In genomic region chr9:61323879-61324278, GRCm38 (mm10) we compare ENCODE assay signal across 16 mouse cellular contexts. TPM values are rescaled to one million over a fixed set of nuclear protein-coding genes. Genes with fewer than 3 reads are reported as not detected.
A peak's percentile ranks its signal among the peaks of the same experiment; 100 is the strongest.
DNase-seq lines count a peak whose midpoint lies in the region; ATAC-seq and TF ChIP-seq lines count a peak whose summit lies in the region.
"Had no signal": no experiment of that assay in that cellular context is flagged by ENCODE, and none has a peak within 500 bp of the region (broad histone marks: within the 10 kb centered on the region; RNA-seq: fewer than 3 reads in every experiment).

No protein-coding gene starts in this region.

- H3ac ChIP-seq in C2C12 (ENCODE audit: control insufficient read depth, insufficient read length, low read depth) = no peak overlapping the region

- TF ChIP-seq CTCF in liver, adult 2 months (IDR thresholded peaks at IDR 0.05; ENCODE audit: low read depth, low read length) = no peak
- TF ChIP-seq CTCF in C2C12 (IDR thresholded peaks at IDR 0.05; ENCODE audit: control insufficient read depth, insufficient read depth, insufficient read length) = no peak
- TF ChIP-seq CTCF in MEL (IDR thresholded peaks at IDR 0.05 in 2 of 3, conservative IDR thresholded peaks at IDR 0.05 in 1 of 3; ENCODE audit: control insufficient read depth in 1 of 3, insufficient read depth in 1 of 3, low read depth in 2 of 3, low read length in 3 of 3, poor library complexity in 1 of 3, severe bottlenecking in 1 of 3) = no peak
- no peak for TF ChIP-seq CTCF in thymus, adult 2 months (IDR thresholded peaks at IDR 0.05; ENCODE audit: borderline replicate concordance, control insufficient read depth, extremely low read depth, insufficient read depth, low read length, poor library complexity)

- H3K36me3 ChIP-seq in liver, adult 2 months (ENCODE audit: control insufficient read depth, insufficient read depth, low read length) = no peaks in the 10 kb centered on the region
- no peaks in the 10 kb centered on the region for H3K36me3 ChIP-seq in liver, embryonic 12.5 days
- H3K36me3 ChIP-seq in C2C12 (ENCODE audit: control insufficient read depth, insufficient read depth) = no peaks in the 10 kb centered on the region
- H3K36me3 ChIP-seq in MEL (ENCODE audit: control insufficient read depth in 1 of 2, insufficient read depth in 2 of 2, low read length in 2 of 2) = peaks cover 0 to 31% of the 10 kb centered on the region in 2 experiments; a peak in 2 of 4 replicates
- H3K36me3 ChIP-seq in forebrain, embryonic 15.5 days = no peaks in the 10 kb centered on the region
- H3K36me3 ChIP-seq in thymus, adult 2 months (ENCODE audit: control insufficient read depth, insufficient read depth, low read length) = no peaks in the 10 kb centered on the region
- H3K36me3 ChIP-seq: limb, embryonic 15.5 days; lung, embryonic 15.5 days had no signal

- peaks cover 24% of the 10 kb centered on the region for H3K4me1 ChIP-seq in liver, adult 2 months (ENCODE audit: control insufficient read depth, insufficient read depth, low read length)
- peaks cover 30% of the 10 kb centered on the region for H3K4me1 ChIP-seq in liver, embryonic 12.5 days
- H3K4me1 ChIP-seq in MEL (ENCODE audit: control insufficient read depth in 1 of 2, insufficient read depth in 2 of 2, low read length in 2 of 2) = peaks cover 11 to 58% of the 10 kb centered on the region in 2 experiments
- peaks cover 17% of the 10 kb centered on the region for H3K4me1 ChIP-seq in forebrain, embryonic 15.5 days
- H3K4me1 ChIP-seq in thymus, adult 2 months (replicated peaks; ENCODE audit: control insufficient read depth, insufficient read depth, low read length) = peaks cover 11% of the 10 kb centered on the region

- no peak overlapping the region for H3K27ac ChIP-seq in liver, adult 2 months (replicated peaks; ENCODE audit: insufficient read depth, low read depth, low read length)
- no peak overlapping the region for H3K27ac ChIP-seq in liver, embryonic 12.5 days
- peak overlapping the region; percentile 7; the same call in 1 of the 2 replicates for H3K27ac ChIP-seq in MEL (ENCODE audit: control insufficient read depth, low read depth, low read length)
- peak overlapping the region; percentile 10; the same call in 1 of the 2 replicates for H3K27ac ChIP-seq in forebrain, embryonic 15.5 days (replicated peaks)
- no peak overlapping the region for H3K27ac ChIP-seq in thymus, adult 2 months (ENCODE audit: control insufficient read depth, insufficient read depth, low read length)
- H3K27ac ChIP-seq: limb, embryonic 15.5 days; lung, embryonic 15.5 days had no signal

- intact Hi-C loops in heart, postnatal 25 days (cut with DNase I) = loop anchor here (2.0 kb wide), 1 partner anchor 45 kb away; no protein-coding TSS in a partner anchor

- TF ChIP-seq POLR2A in liver, adult 2 months (IDR thresholded peaks at IDR 0.05; ENCODE audit: extremely low read depth, insufficient read depth, low read length) = no peak
- no peak for TF ChIP-seq POLR2A in MEL (IDR thresholded peaks at IDR 0.05; ENCODE audit: control insufficient read depth in 1 of 2, insufficient read depth in 1 of 2, low read depth in 1 of 2, low read length in 2 of 2, poor library complexity in 1 of 2)
- no peak for TF ChIP-seq POLR2A in thymus, adult 2 months (IDR thresholded peaks at IDR 0.05; ENCODE audit: control insufficient read depth, extremely low read depth, insufficient read depth, low read length, poor library complexity)

- H3K27me3 ChIP-seq in liver, adult 2 months (ENCODE audit: control insufficient read depth, insufficient read depth, low read length) = no peaks in the 10 kb centered on the region
- peaks cover 88% of the 10 kb centered on the region for H3K27me3 ChIP-seq in liver, embryonic 12.5 days (replicated peaks)
- H3K27me3 ChIP-seq in C2C12 (ENCODE audit: control insufficient read depth, insufficient read depth, insufficient read length) (no peaks in the 10 kb centered on the region), MEL (ENCODE audit: control insufficient read depth in 1 of 2, insufficient read depth in 2 of 2, low read length in 2 of 2) (no peaks in the 10 kb centered on the region)
- no peaks in the 10 kb centered on the region for H3K27me3 ChIP-seq in forebrain, embryonic 15.5 days
- no peaks in the 10 kb centered on the region for H3K27me3 ChIP-seq in thymus, adult 2 months (ENCODE audit: control insufficient read depth, insufficient read depth, low read length)
- H3K27me3 ChIP-seq: Patski had no signal

- 51% methylated on average over 3 of the region's 3 CpGs for WGBS in liver, adult 2 months
- WGBS in liver, embryonic 12.5 days (ENCODE audit: insufficient replicate concordance) = 58% methylated on average over 3 of the region's 3 CpGs
- WGBS in forebrain, embryonic 15.5 days = 18% methylated on average over 3 of the region's 3 CpGs
- WGBS in thymus, adult 2 months = 94% methylated on average over 3 of the region's 3 CpGs

- TF ChIP-seq RAD21 in MEL (IDR thresholded peaks at IDR 0.05; ENCODE audit: low read depth, low read length) = no peak

- no peak for ATAC-seq in liver, embryonic 12.5 days
- ATAC-seq in forebrain, embryonic 15.5 days (replicated peaks) = no peak
- no peak for ATAC-seq in megakaryocyte-erythroid progenitor cell, adult 5-6 weeks (replicated peaks; ENCODE audit: low FRiP score, low TSS enrichment, poor library complexity, severe bottlenecking)
- ATAC-seq: Patski had no signal

- H3K4me2 ChIP-seq in liver, embryonic 12.5 days = no peak overlapping the region
- H3K4me2 ChIP-seq in forebrain, embryonic 15.5 days (replicated peaks) = no peak overlapping the region
- H3K4me2 ChIP-seq: heart, embryonic 11.5 days; limb, embryonic 15.5 days; lung, embryonic 15.5 days had no signal

- peak; percentile 32 for DNase-seq in liver, adult 2 months (ENCODE audit: extremely low read depth, low read depth, low spot score)
- no peak for DNase-seq in MEL (ENCODE audit: low read depth, low spot score)
- DNase-seq in heart, postnatal 25 days (ENCODE audit: low spot score) = no peak
- no peak for DNase-seq in thymus, adult 2 months
- DNase-seq: cerebellum, adult 8-10 months; gastrocnemius, postnatal 25 days; heart, postnatal 4 days had no signal

- no peak overlapping the region for H3K9ac ChIP-seq in liver, adult 2 months (ENCODE audit: low read depth, low read length)
- H3K9ac ChIP-seq in liver, embryonic 12.5 days = no peak overlapping the region
- H3K9ac ChIP-seq in MEL (ENCODE audit: control insufficient read depth, low read depth, low read length, poor library complexity, severe bottlenecking) = peak overlapping the region; percentile 18; the same call in 1 of the 2 replicates
- H3K9ac ChIP-seq in forebrain, embryonic 15.5 days (replicated peaks) = no peak overlapping the region
- H3K9ac ChIP-seq: limb, embryonic 15.5 days; lung, embryonic 15.5 days had no signal

- H3K4me3 ChIP-seq in liver, adult 2 months (ENCODE audit: insufficient read depth, low read depth, low read length) = no peak overlapping the region
- H3K4me3 ChIP-seq in liver, embryonic 12.5 days = no peak overlapping the region
- no peak overlapping the region for H3K4me3 ChIP-seq in C2C12 (ENCODE audit: insufficient read depth, poor library complexity, severe bottlenecking)
- H3K4me3 ChIP-seq in MEL (ENCODE audit: control insufficient read depth in 1 of 2, insufficient read depth in 1 of 2, low read depth in 2 of 2, low read length in 2 of 2) = no peak overlapping the region
- H3K4me3 ChIP-seq in forebrain, embryonic 15.5 days = no peak overlapping the region
- H3K4me3 ChIP-seq in thymus, adult 2 months (ENCODE audit: control insufficient read depth, insufficient read depth, low read length) = no peak overlapping the region
- H3K4me3 ChIP-seq: limb, embryonic 15.5 days; lung, embryonic 15.5 days; megakaryocyte, embryonic 14.5 days had no signal

- no peak for TF ChIP-seq EP300 in MEL (IDR thresholded peaks at IDR 0.05; ENCODE audit: low read depth in 1 of 2, low read length in 2 of 2)

- H3K9me3 ChIP-seq in liver, embryonic 12.5 days (replicated peaks) = no peaks in the 10 kb centered on the region
- no peaks in the 10 kb centered on the region for H3K9me3 ChIP-seq in MEL (replicated peaks; ENCODE audit: insufficient read depth, low read length)
- no peaks in the 10 kb centered on the region for H3K9me3 ChIP-seq in forebrain, embryonic 15.5 days
- H3K9me3 ChIP-seq: limb, embryonic 15.5 days; lung, embryonic 15.5 days had no signal

- H3K79me3 ChIP-seq in C2C12 (ENCODE audit: low read depth) = no peaks in the 10 kb centered on the region

- H3K79me2 ChIP-seq in liver, adult 2 months (ENCODE audit: control insufficient read depth, insufficient read depth, low read length) = no peaks in the 10 kb centered on the region
- H3K79me2 ChIP-seq in C2C12 (ENCODE audit: control insufficient read depth, insufficient read depth) (no peaks in the 10 kb centered on the region), MEL (ENCODE audit: control insufficient read depth, insufficient read depth, low read length, poor library complexity) (no peaks in the 10 kb centered on the region)

TF ChIP-seq in C2C12, 6 proteins besides CTCF, POLR2A, EP300 and RAD21:
- no peak for TF ChIP-seq MAX (IDR thresholded peaks at IDR 0.05)
- peak; percentile 51 for TF ChIP-seq CEBPB (IDR thresholded peaks at IDR 0.05; ENCODE audit: low read depth)

TF ChIP-seq in MEL, 35 proteins besides CTCF, POLR2A, EP300 and RAD21 (continues in another document):
- no peak for TF ChIP-seq SIN3A (IDR thresholded peaks at IDR 0.05; ENCODE audit: low read length)
- TF ChIP-seq GABPA (IDR thresholded peaks at IDR 0.05; ENCODE audit: low read depth, low read length) = no peak
- no peak for TF ChIP-seq CHD2 (IDR thresholded peaks at IDR 0.05; ENCODE audit: low read length)
- TF ChIP-seq KAT2A (conservative IDR thresholded peaks at IDR 0.05; ENCODE audit: low read depth, low read length) = no peak
- no peak for TF ChIP-seq MXI1 (IDR thresholded peaks at IDR 0.05; ENCODE audit: low read depth, low read length)
- no peak for TF ChIP-seq ELF1 (IDR thresholded peaks at IDR 0.05; ENCODE audit: low read depth, low read length)
- TF ChIP-seq CHD1 (IDR thresholded peaks at IDR 0.05; ENCODE audit: low read depth, low read length) = no peak
- TF ChIP-seq TBP (IDR thresholded peaks at IDR 0.05; ENCODE audit: low read depth, low read length) = no peak

RNA-seq across cellular contexts. Expression of gene Tle3, which starts 48.3 kb away (rescaled TPM):
- 2.4 and 2.9 TPM in 2 replicates for total RNA-seq in liver, adult 2 months (2014; rRNA removed)
- 9.7 and 14.8 TPM in 2 replicates for polyA plus RNA-seq in liver, adult 2 months (2012; rRNA removed)
- polyA plus RNA-seq in liver, embryonic 12.5 days (2016; fragmentation: Nextera tagmentation; extraction: Ambion mirVana) = 7.7 and 8.2 TPM in 2 replicates
- polyA plus RNA-seq in C2C12 (2012; fragmentation: generic; extraction: Trizol) (39.1 TPM), MEL (2012; ENCODE audit: insufficient read depth in 1 of 2, insufficient read length in 2 of 2, low read depth in 1 of 2, low replicate concordance in 2 of 2, missing spikeins in 1 of 2) (10 to 100 TPM in 1 of 2 experiments, not detected in 1; 26.8 TPM)
- 20.3 and 28.4 TPM in 2 replicates for total RNA-seq in MEL (2012; rRNA removed)
- polyA plus RNA-seq in forebrain, embryonic 15.5 days (2015; fragmentation: Nextera tagmentation; extraction: Ambion mirVana) = 39.9 and 40.9 TPM in 2 replicates
- total RNA-seq in megakaryocyte-erythroid progenitor cell, adult 5-6 weeks (2014; fragmentation: Nextera tagmentation) = 53.3 and 57.0 TPM in 2 replicates
- total RNA-seq in megakaryocyte-erythroid progenitor cell, adult 5-6 weeks (2017) = 19.1 and 26.7 TPM in 2 replicates
- 10 to 100 TPM; 15.5 to 17.4 TPM for total RNA-seq in heart, postnatal 25 days (2021)
- 205 and 254 TPM in 2 replicates for polyA plus RNA-seq in thymus, adult 2 months (2012; rRNA removed)

Comparison
In these comparisons a context has a peak if more than half of its experiments do, and no peak if none do; other contexts are left out.
1. H3K27ac ChIP-seq: peak in MEL (single experiment) and forebrain, embryonic 15.5 days (single experiment); none in liver, adult 2 months (single experiment), liver, embryonic 12.5 days (single experiment) and thymus, adult 2 months (single experiment).